Mouse (Mus musculus): ENCODE data around the gene Jakmip3.

Jakmip3 gene

GRCm38 (mm10) chr7:138940612-138941461 lies at the start of gene Jakmip3:
Gene Jakmip3, plus strand, starts transcription at chr7:138940730.
- no peak for DNase-seq (ENCODE audit: low read depth, low spot score)

- DNase-seq (ENCODE audit: low read depth, low spot score), result no peak
Observed at GRCm38 (mm10) chr7:138898122-138898521, 42.4 kb upstream of the Jakmip3 start.

DNA sequence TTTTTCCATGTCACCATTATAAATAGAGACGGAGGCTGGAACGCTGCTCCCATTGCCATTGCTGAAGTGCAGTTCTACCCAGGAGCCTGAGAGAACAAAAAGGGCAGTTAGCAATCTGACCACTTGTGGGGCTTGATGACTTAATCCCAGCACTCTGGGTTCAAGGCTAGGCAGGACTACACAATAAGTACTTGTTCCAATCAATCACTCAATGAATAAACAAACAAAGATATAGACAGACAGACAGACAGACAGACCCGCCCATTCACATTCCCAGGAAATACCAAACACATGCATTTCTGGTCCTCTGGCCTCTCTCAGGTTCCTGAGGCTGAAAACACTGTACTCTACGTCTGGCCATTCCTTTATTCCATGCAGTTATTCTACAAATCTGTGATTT lies 41.8 kb upstream of the Jakmip3 start:
- DNase-seq (ENCODE audit: low read depth, low spot score), result no peak

DNA sequence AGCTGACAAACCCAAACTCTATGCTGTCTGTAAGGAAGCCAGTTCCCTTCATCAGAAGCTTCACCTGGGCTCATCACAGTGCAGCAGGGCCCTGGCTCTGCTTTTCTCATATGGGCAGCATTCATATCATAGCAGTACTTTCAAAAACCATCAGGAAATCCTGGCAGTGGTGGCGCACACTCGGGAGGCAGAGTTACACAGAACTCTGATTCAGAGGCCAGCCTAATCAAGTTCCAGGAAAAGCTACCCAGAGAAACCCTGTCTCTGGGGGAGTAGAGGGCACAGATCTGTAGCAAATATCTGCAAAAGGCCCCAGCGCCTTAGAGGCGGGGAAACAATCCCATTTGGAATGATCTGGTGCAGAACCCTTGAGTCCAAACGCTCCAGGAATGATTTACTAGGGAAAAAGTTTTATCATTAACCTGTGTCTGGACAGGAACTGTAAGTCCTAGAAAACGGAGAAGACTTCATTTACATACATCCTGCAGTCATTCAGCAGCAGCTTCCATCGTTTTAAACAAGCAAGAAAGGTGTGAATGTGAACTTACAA lies 36.6 kb upstream of the Jakmip3 start:
- no peak for DNase-seq (ENCODE audit: low read depth, low spot score)

- no peak for DNase-seq (ENCODE audit: low read depth, low spot score)
Observed at GRCm38 (mm10) chr7:138906441-138906840, 34.1 kb upstream of the Jakmip3 start.

DNA sequence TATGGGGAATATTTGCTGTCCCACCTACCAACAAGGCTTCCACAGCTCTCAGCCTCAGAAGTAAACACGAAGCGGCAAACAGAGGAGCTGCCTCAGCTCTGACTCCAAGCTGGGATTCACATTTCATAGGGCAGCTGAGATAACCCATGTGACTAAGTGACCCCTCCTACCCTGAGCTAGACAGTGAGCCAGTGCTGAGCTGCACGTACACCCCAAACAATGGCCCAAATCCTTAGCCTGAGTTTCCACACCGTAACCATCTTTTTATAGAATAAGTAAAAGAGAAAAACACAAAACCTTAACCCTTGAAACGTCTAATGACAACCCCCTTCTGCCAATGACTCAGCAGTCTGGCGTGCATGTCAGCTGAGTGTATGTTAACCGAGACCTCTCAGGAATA lies 33.5 kb upstream of the Jakmip3 start:
- DNase-seq (ENCODE audit: low read depth, low spot score), result peak; percentile 68

GRCm38 (mm10) chr7:138907976-138908375 lies 32.6 kb upstream of the Jakmip3 start:
- no peak for DNase-seq (ENCODE audit: low read depth, low spot score)

GRCm38 (mm10) chr7:138908768-138909276 lies 31.7 kb upstream of the Jakmip3 start:
- no peak for DNase-seq (ENCODE audit: low read depth, low spot score)

- DNase-seq (ENCODE audit: low read depth, low spot score), result peak; percentile 84
Observed at GRCm38 (mm10) chr7:138909277-138910192, 31.0 kb upstream of the Jakmip3 start, which contains the start of gene Bnip3. Gene Bnip3, minus strand, starts transcription at chr7:138909519.

GRCm38 (mm10) chr7:138910193-138910562 lies 30.4 kb upstream of the Jakmip3 start:
- no peak for DNase-seq (ENCODE audit: low read depth, low spot score)

- no peak for DNase-seq (ENCODE audit: low read depth, low spot score)
Observed at GRCm38 (mm10) chr7:138913616-138914015, 26.9 kb upstream of the Jakmip3 start.

DNA sequence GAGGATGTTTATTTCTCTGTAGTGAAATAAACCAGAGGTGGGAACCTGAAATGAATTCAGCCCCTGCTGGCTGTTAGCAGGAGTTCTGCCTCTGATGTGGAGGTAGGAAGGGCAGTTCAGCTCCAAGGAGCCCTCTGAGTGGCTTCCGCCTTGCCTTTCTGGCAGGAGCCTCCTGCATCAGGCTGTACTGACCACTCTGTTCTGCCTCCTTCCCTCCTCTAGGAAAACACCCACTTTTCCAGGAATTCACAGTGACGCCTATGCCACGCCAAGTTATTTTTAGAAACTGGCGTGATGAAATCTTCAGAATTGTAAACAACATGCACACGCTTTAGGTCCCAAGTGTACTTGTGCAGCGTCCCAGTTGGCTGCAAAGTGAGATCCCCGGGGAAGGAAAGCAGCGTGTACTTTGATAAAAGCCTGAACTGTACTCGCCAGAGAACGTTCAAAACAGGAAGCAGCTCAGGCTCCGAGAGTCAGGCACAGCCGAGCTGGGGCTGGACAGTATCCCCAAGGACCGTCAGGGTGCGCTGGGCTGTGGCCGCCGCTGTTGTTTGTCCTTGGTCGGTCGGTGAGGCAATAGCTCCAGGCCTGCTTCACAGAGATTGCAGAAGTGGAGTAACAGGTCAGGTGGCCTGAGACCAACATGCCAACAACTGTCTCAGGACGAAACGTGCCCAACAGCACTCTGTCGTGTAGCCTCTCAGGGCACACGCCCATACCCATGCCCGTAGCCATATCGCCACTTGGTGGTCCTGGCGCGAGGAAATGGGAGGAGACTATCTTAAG lies 21.2 kb upstream of the Jakmip3 start:
- no peak for DNase-seq (ENCODE audit: low read depth, low spot score)

- no peak for DNase-seq (ENCODE audit: low read depth, low spot score)
Observed at GRCm38 (mm10) chr7:138921611-138922010, 18.9 kb upstream of the Jakmip3 start.

DNA sequence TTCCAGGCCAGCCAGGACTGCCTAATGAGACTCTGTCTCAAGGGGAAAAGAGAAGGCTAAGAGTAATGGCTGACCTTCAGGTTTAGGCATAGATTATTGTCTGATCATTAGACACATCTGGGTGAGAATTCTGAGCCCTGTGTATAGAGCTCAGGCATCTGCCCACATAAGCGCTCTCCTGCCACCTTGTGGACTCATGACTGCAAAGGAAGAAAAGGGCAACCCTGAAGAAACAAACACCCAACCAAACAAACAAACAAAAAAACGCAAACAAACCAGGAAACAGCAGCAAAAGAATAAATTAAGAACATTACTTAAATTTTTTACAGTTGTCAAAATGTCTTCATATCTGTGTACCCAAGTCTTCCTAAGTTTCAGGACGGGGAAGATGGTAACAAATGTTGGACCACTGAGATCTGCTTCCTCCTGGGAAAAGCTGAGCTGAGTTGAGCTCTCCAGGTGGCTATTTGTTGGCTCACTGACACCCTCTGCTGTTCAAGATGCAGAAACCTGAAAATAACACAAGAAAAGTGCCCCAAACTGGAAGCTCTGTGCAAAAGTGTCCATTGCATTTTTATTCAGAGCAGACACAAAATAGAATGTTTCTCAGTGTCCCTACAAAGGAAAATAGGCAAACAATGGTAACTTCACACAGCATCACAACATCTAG lies 16.6 kb upstream of the Jakmip3 start:
- DNase-seq (ENCODE audit: low read depth, low spot score), result no peak

DNA sequence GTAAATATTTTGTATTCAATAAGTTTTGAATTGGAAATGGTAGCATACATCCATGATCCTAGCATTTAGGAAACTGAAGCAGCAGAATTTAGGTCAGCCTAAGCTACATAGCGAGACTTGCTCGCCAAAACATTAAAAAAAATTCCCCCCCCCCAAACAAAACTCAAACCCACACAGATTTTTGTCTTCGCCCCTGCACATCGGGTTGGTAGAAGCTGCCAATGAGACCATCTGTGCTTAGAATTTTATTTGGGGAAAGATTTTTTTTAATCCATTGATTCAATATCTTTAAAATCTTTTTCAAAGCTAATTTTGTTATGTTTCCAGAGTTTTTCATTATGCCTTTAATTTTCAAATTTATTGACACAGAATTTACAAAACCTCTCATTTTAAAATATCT lies 12.1 kb upstream of the Jakmip3 start:
- no peak for DNase-seq (ENCODE audit: low read depth, low spot score)

- DNase-seq (ENCODE audit: low read depth, low spot score), result no peak
Observed at GRCm38 (mm10) chr7:138934523-138934922, 6.0 kb upstream of the Jakmip3 start.

DNA sequence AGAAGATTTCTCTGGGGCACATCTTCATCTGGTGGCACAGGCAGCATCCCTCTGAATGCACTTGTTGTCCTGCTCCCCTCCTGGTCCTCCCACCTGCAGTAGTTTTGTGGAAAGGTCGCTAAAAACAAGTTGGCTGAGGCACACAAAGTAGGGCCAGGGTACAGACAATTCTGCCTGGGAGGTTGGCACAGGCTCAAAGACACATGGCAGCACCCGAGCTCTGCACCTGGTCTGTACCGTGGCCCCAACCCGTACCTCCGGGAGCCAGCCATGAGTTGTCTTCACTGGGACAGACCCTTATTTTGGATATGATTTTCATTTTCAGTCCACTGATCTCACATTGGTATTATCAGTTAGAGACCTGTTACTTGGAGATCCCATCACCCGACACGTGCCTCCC lies 1.5 kb upstream of the Jakmip3 start:
- DNase-seq (ENCODE audit: low read depth, low spot score), result no peak

DNA sequence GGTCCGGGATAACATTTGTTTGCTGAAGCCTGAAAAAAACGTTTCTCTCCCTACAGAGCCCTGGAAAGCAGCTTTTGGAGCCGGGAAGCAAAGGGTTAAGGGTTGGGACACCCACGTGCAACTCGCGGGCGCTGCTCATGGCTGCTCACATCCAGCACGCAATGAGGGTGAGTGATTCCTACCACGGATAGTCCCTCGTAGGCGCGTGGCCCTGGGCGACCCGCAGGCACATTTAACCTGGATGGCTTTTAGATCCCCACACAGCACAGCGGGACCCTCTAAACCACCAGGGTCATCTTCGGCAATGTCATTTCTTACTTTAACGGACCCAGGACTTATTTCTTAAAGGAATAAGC lies 296 bp upstream of the Jakmip3 start:
- no peak for DNase-seq (ENCODE audit: low read depth, low spot score)

DNA sequence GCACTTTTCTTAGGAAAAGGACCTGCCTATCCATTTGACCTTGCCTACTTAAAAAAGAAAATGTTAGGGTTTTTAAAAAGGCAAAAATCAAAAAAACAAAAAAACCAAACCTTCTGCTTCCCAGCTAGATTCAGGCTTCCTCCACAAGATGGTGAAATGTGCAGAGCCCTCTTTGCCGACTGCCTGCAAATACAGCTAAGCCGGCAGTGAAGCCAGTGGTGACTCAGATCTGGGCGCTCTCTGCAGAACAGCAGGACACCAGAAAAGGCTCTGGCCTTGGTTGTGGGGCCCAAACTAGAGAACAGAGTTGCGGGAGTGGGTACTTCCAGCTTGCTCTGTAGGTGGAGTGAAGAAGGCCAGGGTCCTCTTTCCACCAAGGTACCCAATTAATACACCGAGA lies 1.0 kb downstream of the Jakmip3 start:
- no peak for DNase-seq (ENCODE audit: low read depth, low spot score)

GRCm38 (mm10) chr7:138942301-138942700 lies 1.8 kb downstream of the Jakmip3 start:
- DNase-seq (ENCODE audit: low read depth, low spot score), result no peak

GRCm38 (mm10) chr7:138945668-138946067 lies 5.1 kb downstream of the Jakmip3 start:
- no peak for DNase-seq (ENCODE audit: low read depth, low spot score)

Measured in retina, adult 2 months (tissue).